Mouse (Mus musculus) central nervous system, embryonic 11.5 days (tissue): ENCODE measurements around the gene Parp8. TPM values are rescaled to one million over a fixed set of nuclear protein-coding genes. Genes with fewer than 3 reads are reported as not detected.

Experiments
- polyA plus RNA-seq: library from polyadenylated mRNA; depleted of rRNA; stranded (reverse); fragments of >200 nt; gene quantifications from 2 replicates; pipeline ENCODE4 v1.2.3, GENCODE M21; 2012; rRNA removed

Parp8 gene
- polyA plus RNA-seq: 13.0 and 20.9 TPM in 2 replicates

GRCm38 (mm10) chr13:117025226-117026067, at the start of gene Parp8:
Gene Parp8 (minus strand): TSS chr13:117025537.

Other genes starting within 250 kb of the Parp8 start
- gene Emb, start 183.0 kb upstream of the Parp8 start, polyA plus RNA-seq: 17.1 and 18.8 TPM in 2 replicates
- 0.84 and 0.89 TPM in 2 replicates for gene Gm17509, start 195.5 kb upstream of the Parp8 start, polyA plus RNA-seq